Mouse (Mus musculus) heart, postnatal 14 days (tissue): ENCODE measurements at regions not wholly inside any gene's neighbourhood (a gene's known extent, or its start where the extent isn't known, plus 50 kb on each side); places are given as distances from the start of the nearest gene placed in this dataset.

Source experiments
- DNase-seq, 2 experiments: peaks; one replicate each; pipeline ENCODE4 v3.0.0; 2021 to 2022
- intact Hi-C: fragments of 180-260 bp; cut with DNase I; formaldehyde crosslinking; loops from one replicate; pipeline ENCODE4 v1.15.1; 2025

DNA sequence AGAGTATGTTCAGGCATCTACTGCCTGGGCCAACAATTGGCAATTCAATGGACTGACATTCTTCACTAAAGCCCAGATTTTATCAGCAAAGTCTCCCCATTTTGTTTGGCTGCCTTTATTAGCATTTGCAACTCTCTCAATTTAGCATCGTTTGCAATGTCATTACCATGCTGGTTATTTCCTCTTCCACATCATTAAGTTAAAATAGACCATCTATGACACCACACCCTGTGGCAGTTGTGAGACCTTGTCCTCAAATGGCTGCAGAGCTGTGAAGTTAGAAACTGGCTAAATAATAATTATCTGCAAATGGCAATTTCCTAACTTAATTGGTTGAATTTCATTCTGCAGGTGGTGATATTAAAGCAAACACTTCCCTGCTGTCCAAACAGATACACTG is 381.8 kb downstream of the H2al1n start:
- no peak for DNase-seq
- intact Hi-C loops, result no loop called here

DNA sequence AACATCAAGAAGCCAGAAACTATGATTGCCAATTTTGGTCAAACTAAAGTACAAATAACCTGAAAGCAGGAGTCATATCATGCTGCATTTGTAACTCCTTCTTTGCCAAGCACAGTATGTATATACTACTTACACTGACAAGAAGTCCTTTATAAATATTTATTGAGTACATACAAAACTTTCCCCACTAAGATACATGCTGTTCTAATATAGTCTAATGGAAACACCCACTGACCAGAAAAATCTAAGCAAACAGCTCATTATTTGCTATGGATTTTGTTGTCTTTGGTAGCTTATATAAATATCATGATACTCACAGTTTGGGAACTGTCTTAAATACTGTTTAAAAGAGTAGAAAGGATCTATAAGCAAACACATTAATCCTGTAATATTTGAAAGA is 385.9 kb downstream of the H2al1n start:
- intact Hi-C loops, result no loop called here
- no peak for DNase-seq

DNA sequence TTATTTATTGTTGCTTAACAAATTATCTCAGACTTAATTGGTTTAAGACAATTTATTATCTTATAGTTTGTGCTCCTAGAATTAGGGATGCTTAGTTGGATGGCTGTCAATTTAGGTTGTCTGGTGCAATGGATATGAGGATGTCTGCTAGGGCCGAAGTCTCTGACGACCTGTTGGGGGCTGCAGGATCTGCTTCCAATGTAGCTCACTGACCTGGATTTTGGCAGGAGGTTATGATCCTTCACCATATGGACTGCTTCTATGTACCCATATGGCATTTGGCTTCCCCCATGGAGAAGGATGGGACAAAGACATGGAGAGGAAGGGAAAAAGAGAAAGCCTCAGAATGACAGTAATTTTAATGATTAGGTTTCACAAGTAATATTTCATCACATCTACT is 391.0 kb downstream of the H2al1n start:
- intact Hi-C loops, result no loop called here
- no peak for DNase-seq

DNA sequence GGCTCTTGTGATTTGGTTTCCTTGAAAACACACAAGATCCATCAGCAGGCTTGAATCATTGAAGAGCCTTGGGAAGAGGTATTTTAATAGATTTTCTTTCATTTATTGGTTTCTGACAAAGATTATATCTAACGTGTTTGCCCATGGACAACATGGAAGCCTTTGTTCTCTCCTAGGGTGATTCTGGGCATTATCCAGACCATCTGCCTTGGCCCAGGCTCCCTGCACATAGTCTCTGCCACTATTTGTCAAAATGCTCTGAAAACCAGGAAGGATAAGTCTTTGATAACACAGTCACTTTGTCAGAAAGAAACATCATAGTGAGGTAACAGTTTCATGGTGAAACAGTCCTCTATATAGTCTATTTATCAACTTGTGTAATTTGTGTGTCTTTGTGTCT is 398.2 kb downstream of the H2al1n start:
- intact Hi-C loops, result no loop called here
- no peak for DNase-seq

DNA sequence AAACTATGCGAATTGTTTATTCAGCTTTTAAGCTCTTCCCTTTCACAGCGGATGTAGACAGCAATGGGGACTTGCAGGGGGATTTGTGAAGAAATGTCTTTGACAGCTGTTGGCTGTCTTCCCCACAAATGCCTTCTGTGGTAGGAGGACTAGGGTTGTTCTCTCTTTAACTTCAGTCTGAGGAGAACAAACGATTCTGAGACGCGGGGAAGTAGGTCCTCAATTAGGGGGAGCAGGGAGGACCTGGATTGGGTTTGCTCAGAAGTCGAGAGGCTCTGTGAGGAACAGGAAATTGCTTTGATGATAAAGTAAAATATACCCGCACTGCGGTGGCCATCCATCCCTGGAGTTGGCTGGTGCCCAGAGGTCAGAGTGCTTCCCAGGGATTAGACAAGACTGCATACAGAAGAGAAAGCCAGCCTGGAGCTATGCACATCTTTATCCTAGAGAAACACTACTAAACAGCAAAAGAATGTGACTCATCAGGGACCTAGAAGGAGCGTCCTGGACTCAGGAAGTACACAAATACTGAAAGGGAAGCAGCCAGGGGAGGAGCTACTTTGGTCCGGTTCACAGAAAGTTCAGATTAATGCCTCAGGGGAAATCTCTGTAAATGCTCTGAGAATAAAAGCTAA is 417.4 kb downstream of the H2al1n start:
- peak; percentile 22 to 37 for DNase-seq
- intact Hi-C loops, result no loop called here

DNA sequence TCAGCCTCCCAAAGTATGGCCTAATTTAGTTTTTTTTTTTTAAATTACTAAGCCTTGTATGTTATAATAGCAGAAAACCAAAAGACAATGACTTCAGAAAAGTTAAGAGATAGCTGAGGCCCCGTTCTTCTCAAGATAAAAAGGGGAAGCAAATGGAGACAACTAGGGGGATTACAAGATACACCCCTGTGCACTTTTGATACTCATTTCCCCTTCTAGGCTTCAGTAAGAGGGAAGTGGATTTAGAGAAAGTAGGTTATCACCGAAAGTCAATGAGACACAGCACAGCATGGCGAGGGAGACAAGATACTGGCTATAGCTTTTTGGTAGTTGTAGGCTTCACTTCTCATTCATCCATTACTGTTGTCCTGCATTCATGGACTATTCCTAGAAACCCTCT is 428.4 kb downstream of the H2al1n start:
- DNase-seq, result no peak
- intact Hi-C loops, result no loop called here

DNA sequence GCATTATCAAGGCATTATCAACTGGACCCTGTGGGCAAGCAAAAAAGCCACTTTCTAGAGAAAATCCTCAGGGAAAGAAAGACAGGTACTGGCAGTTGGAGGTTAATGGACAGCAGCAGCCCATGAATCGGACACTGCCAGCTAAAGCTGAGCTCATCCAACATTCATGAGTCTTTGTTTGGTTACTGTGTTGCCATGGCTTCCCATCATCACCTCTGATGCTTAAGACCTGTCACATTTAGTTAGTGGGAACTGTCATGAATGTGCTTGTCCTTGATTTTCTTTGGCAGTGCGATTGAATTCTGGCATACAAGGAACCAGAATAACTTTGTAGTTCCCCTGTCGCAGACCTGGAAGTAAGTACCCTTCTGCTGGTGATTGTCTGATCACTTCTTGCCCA is 453.9 kb downstream of the H2al1n start:
- DNase-seq, result no peak
- intact Hi-C loops, result no loop called here

DNA sequence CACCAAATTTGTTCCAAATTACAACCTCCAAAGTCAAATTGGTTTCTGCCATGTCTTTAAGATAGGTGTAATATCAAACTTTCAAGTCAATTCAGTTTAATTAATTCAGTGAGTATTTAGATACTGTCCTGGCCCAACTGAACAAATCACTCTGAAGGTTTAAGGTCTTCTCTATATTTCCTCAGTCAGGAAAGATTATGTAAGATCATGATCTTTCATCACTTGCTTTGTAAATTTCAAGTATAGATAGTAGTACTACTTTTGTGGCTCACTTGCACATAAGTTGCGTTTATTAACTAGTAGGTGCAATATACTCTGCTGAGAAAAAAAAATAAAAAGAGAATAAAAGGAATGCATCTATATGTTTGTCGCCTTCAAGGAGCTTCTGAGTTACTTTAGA is 485.4 kb downstream of the H2al1n start:
- intact Hi-C loops, result no loop called here
- DNase-seq, result no peak

DNA sequence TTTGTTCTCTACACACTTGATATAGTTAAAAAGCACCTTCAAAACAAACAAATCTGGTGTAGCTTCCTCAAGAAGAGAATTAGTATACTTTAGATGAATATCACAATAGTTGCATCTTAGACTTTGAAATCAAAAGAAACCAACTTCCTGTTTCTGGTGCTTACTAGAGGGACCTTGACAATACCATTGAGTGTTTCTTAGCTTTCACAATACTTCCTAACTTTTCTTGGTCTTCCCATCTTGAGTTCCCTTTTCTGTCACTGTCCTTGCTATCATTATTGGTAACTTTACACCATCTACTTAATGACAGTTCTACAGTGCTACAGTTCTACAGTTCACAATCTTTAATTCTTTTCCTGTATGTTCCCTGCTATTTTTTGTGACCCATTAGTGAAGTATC is 528.1 kb downstream of the H2al1n start:
- intact Hi-C loops, result no loop called here
- DNase-seq, result no peak
